Mouse (Mus musculus) layer of hippocampus, adult 11-12 months (tissue): Measurements from ENCODE around the gene Tns3.

Source experiments
- DNase-seq: peaks from one replicate; pipeline ENCODE4 v3.0.0; 2022; ENCODE audit warnings: low spot score

Gene Tns3

GRCm38 (mm10) chr11:8664393-8664743 is at the start of gene Tns3:
Tns3 (minus strand) TSS chr11:8664535.
- DNase-seq: peak; percentile 36

- no peak for DNase-seq
Observed at GRCm38 (mm10) chr11:8706246-8707041, 42.1 kb upstream of the Tns3 start.

- no peak for DNase-seq
Observed at GRCm38 (mm10) chr11:8705156-8705555, 40.8 kb upstream of the Tns3 start.

GRCm38 (mm10) chr11:8703876-8704275 is 39.5 kb upstream of the Tns3 start:
- DNase-seq: no peak

GRCm38 (mm10) chr11:8702532-8702886 is 38.2 kb upstream of the Tns3 start:
- no peak for DNase-seq

- DNase-seq: no peak
Observed at GRCm38 (mm10) chr11:8701845-8702531, 37.7 kb upstream of the Tns3 start.

- DNase-seq: no peak
Observed at GRCm38 (mm10) chr11:8701400-8701799, 37.1 kb upstream of the Tns3 start.

GRCm38 (mm10) chr11:8700641-8701221 is 36.4 kb upstream of the Tns3 start:
- no peak for DNase-seq

GRCm38 (mm10) chr11:8699777-8700176 is 35.4 kb upstream of the Tns3 start:
- DNase-seq: no peak

- no peak for DNase-seq
Observed at GRCm38 (mm10) chr11:8697670-8698069, 33.3 kb upstream of the Tns3 start.

- no peak for DNase-seq
Observed at GRCm38 (mm10) chr11:8694096-8694495, 29.8 kb upstream of the Tns3 start.

GRCm38 (mm10) chr11:8692536-8693471 is 28.5 kb upstream of the Tns3 start:
- DNase-seq: no peak

GRCm38 (mm10) chr11:8692162-8692535 is 27.8 kb upstream of the Tns3 start:
- no peak for DNase-seq

GRCm38 (mm10) chr11:8691605-8692004 is 27.3 kb upstream of the Tns3 start:
- no peak for DNase-seq

- no peak for DNase-seq
Observed at GRCm38 (mm10) chr11:8690633-8691032, 26.3 kb upstream of the Tns3 start.

- DNase-seq: peak; percentile 43
Observed at GRCm38 (mm10) chr11:8689515-8689914, 25.2 kb upstream of the Tns3 start.

- DNase-seq: no peak
Observed at GRCm38 (mm10) chr11:8688907-8689306, 24.6 kb upstream of the Tns3 start.

- no peak for DNase-seq
Observed at GRCm38 (mm10) chr11:8686501-8686900, 22.2 kb upstream of the Tns3 start.

- DNase-seq: no peak
Observed at GRCm38 (mm10) chr11:8686061-8686460, 21.7 kb upstream of the Tns3 start.

- DNase-seq: no peak
Observed at GRCm38 (mm10) chr11:8685195-8685594, 20.9 kb upstream of the Tns3 start.

- DNase-seq: no peak
Observed at GRCm38 (mm10) chr11:8684262-8684661, 19.9 kb upstream of the Tns3 start.

- no peak for DNase-seq
Observed at GRCm38 (mm10) chr11:8681356-8681755, 17.0 kb upstream of the Tns3 start.
